Mouse (Mus musculus) hindbrain, embryonic 14.5 days (tissue): ENCODE measurements at regions not wholly inside any gene's neighbourhood (a gene's known extent, or its start where the extent isn't known, plus 50 kb on each side); places are given as distances from the start of the nearest gene placed in this dataset.

Source experiments
- ATAC-seq: fragments of 200-750 bp; cut with Nextera tagmentation; 2 replicates; pipeline ENCODE4 v1.8.0; 2017; ENCODE audit warnings: moderate number of reproducible peaks, mild to moderate bottlenecking, moderate TSS enrichment, moderate library complexity; ENCODE audit not compliant: low FRiP score
- DNase-seq: peaks from one replicate; pipeline ENCODE4 v3.0.0-alpha.2; 2015; ENCODE audit warnings: low spot score
- H3K27ac ChIP-seq: fragments of 300-500 bp; sonication (generic); 2 replicates; pipeline ENCODE4 v1.5.1; 2014; ENCODE audit warnings: mild to moderate bottlenecking, moderate library complexity
- H3K27me3 ChIP-seq: fragments of 300-500 bp; sonication (generic); 2 replicates; pipeline ENCODE4 v1.6.1; 2014; ENCODE audit warnings: mild to moderate bottlenecking, low read length, mixed read lengths; ENCODE audit not compliant: control insufficient read depth, insufficient read depth
- H3K36me3 ChIP-seq: fragments of 300-500 bp; sonication (generic); replicated peaks from 2 replicates; pipeline ENCODE4 v1.6.1; 2014; ENCODE audit not compliant: control insufficient read depth, insufficient read depth
- H3K4me1 ChIP-seq: fragments of 300-500 bp; sonication (generic); replicated peaks from 2 replicates; pipeline ENCODE4 v1.6.1; 2014; ENCODE audit warnings: antibody characterized with exemption, low read length, mixed read lengths; ENCODE audit not compliant: control insufficient read depth, insufficient read depth
- H3K4me2 ChIP-seq: fragments of 300-500 bp; sonication (generic); replicated peaks from 2 replicates; pipeline ENCODE4 v1.6.1; 2014; ENCODE audit warnings: mild to moderate bottlenecking, moderate library complexity
- H3K4me3 ChIP-seq: fragments of 300-500 bp; sonication (generic); replicated peaks from 2 replicates; pipeline ENCODE4 v1.5.1; 2014; ENCODE audit warnings: mild to moderate bottlenecking, low read length
- H3K9ac ChIP-seq: fragments of 300-500 bp; sonication (generic); 2 replicates; pipeline ENCODE4 v1.6.1; 2014
- H3K9me3 ChIP-seq: fragments of 300-500 bp; sonication (generic); 2 replicates; pipeline ENCODE4 v1.6.1; 2016; ENCODE audit warnings: low read length; ENCODE audit not compliant: control insufficient read depth
- WGBS: fragments of 180-500 bp; shearing (Covaris S2); extraction: QIAGEN DNeasy Blood & Tissue Kit; methylation state at CpG from one replicate; pipeline ENCODE4 v1.1.7; 2014; 5-methylcytosine and 5-hydroxymethylcytosine counted together

DNA sequence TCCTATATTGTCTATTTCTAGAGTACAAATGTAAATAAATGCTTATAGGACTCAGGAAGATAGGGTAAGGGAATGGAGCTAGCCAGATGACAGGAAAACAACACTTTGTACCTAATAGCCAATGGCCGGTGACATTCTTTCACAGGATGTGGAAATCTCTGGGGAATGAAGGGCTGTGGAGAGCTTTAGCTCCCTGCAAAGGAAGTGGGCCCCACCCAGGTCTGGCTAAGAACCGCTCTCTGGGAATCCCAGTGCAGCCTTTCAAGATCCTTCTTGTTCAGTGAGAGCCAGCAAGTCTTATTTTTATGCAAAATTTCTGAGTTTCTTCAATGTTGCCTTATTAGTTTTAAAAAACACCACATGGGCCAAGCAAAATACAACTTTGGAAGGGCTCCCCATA, 54.7 kb upstream of the Pappa2 start:
- H3K9ac ChIP-seq = no peak overlapping the region
- H3K9me3 ChIP-seq = no peaks in the 10 kb centered on the region
- no peaks in the 10 kb centered on the region for H3K36me3 ChIP-seq
- H3K4me3 ChIP-seq = no peak overlapping the region
- DNase-seq = no peak
- no peak overlapping the region for H3K27ac ChIP-seq
- WGBS = 85% methylated on average over 2 of the region's 2 CpGs
- no peak for ATAC-seq
- no peaks in the 10 kb centered on the region for H3K27me3 ChIP-seq
- H3K4me1 ChIP-seq = no peaks in the 10 kb centered on the region
- H3K4me2 ChIP-seq = no peak overlapping the region

DNA sequence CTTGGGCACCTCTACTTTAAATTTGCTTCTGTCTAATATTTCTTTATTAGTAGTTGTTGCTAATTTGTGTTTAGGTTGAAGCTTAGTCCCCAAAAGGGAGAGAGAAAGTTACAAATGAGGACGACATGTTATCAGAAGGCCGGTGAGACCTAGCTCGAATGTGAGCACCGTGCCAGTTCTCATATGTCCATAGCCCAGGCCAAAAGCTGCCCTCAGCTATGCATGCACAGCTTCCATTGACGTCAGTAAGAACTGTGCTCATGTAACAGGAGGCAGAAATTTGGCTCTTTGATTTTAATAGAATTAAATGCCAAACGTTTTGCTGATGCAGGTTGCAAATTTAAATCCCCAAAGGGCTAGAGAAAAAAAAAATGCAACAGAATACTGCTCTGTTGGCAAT, 56.1 kb upstream of the Pappa2 start:
- Histone ChIP-seq H3K4me2 (no peak overlapping the region), H3K9me3 (no peaks in the 10 kb centered on the region), H3K4me3 (no peak overlapping the region), H3K9ac (no peak overlapping the region), H3K4me1 (no peaks in the 10 kb centered on the region), H3K27ac (no peak overlapping the region), H3K36me3 (no peaks in the 10 kb centered on the region), H3K27me3 (no peaks in the 10 kb centered on the region)
- 84% methylated on average over 6 of the region's 6 CpGs for WGBS
- ATAC-seq (no peak), DNase-seq (no peak)

DNA sequence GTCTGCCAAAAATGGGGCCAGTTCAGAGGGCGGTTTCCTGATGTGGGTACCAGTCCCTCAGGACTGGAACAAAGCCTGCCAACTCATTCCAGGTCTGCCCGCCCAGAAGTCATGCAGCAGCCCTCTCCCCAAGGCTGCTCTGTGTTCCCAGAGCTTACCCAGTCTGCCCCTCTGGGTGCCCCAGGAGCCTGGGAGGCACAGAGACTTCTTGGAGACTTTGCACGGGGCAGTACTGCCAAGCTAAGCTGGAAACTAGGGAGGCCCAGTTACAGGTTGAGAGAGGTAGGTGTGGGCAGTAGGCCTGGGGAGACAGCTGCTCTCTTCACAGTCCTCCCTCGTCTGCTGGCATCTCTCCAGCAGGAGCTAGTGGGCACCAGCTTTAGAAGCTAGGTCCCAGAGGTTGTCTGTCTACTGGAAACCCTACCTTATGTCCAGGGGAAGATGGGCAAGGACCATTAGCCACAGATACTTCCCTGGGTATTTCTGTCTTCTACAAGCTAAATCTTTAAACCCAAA, 65.6 kb upstream of the Pappa2 start:
- Histone ChIP-seq H3K4me2 (no peak overlapping the region), H3K9ac (no peak overlapping the region), H3K27ac (no peak overlapping the region), H3K4me1 (no peaks in the 10 kb centered on the region), H3K9me3 (no peaks in the 10 kb centered on the region), H3K27me3 (no peaks in the 10 kb centered on the region), H3K36me3 (no peaks in the 10 kb centered on the region), H3K4me3 (no peak overlapping the region)
- no peak for DNase-seq
- WGBS = 79% methylated on average over 4 of the region's 4 CpGs
- no peak for ATAC-seq

DNA sequence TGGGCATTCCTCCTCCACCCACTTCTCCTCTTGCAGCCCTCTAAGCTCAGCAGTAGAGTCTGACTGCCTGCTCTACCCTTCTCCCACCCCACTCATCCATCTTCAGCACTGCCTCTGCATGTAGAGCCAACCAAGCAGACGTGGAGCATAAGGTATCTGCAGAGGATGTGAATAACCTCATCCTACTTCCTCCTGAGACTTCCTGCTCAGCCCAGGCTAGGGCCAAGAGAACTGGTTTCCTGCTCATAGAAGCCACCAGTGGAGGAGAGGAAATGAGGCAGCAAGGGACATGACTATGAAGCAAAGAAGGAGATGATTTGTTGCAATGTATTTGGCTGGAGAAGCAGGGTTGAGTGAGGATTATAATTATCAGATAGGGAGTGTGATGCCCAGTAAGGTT, 84.7 kb upstream of the Pappa2 start:
- DNase-seq (no peak), ATAC-seq (no peak)
- no peak overlapping the region for H3K4me2 ChIP-seq
- H3K4me3 ChIP-seq = no peak overlapping the region
- no peaks in the 10 kb centered on the region for H3K36me3 ChIP-seq
- H3K9me3 ChIP-seq = no peaks in the 10 kb centered on the region
- WGBS = 73% methylated on average over 1 of the region's 1 CpGs
- H3K9ac ChIP-seq = no peak overlapping the region
- H3K4me1 ChIP-seq = no peaks in the 10 kb centered on the region
- no peaks in the 10 kb centered on the region for H3K27me3 ChIP-seq
- H3K27ac ChIP-seq = no peak overlapping the region

DNA sequence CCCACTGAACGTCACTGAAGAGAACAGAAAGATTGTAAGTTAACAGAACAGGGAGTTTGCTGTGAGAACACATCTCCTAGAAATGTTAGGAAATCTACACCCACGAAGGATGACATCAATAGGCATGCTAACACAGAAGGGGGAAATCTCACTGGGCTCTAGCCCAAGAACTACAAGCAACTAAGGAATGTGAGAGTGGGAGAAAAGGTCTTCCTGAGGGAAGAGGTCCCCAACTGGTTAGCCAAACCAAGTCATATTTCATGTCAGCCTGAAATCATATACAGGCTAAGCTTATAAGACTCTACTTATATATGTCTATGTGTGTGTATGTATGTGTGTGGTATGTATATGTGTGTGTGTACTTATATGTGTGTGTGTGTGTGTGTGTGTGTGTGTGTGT, 118.9 kb upstream of the Pappa2 start:
- H3K27ac ChIP-seq = no peak overlapping the region
- no peak overlapping the region for H3K4me3 ChIP-seq
- 79% methylated on average over 2 of the region's 2 CpGs for WGBS

DNA sequence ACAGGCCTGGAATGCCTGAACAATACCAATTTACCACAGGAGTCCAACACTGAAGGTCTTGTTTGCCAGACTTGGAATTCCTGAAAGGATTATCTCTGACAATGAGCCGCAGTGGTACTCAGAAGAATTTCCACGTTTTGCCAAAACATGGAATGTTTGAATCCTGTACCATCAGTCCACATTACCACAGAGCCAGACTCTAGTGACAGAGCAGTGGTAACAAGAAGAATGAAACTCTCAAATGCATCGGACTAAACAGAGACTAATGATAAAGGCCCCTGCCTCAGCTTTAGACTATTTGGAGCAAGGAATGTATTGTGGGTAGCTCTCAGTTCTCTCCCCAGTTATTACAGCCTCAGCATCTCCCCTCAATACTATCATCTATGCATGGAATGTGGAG, 109.9 kb upstream of the Cop1 start:
- H3K27me3 ChIP-seq = no peaks in the 10 kb centered on the region
- H3K9me3 ChIP-seq = no peaks in the 10 kb centered on the region
- H3K9ac ChIP-seq = no peak overlapping the region
- H3K4me3 ChIP-seq = no peak overlapping the region
- H3K27ac ChIP-seq = no peak overlapping the region
- 78% methylated on average over 3 of the region's 3 CpGs for WGBS
- DNase-seq = no peak
- ATAC-seq = no peak
- no peak overlapping the region for H3K4me2 ChIP-seq
- H3K4me1 ChIP-seq = no peaks in the 10 kb centered on the region
- H3K36me3 ChIP-seq = no peaks in the 10 kb centered on the region

More for the DNA sequence above, 118.9 kb upstream of the Pappa2 start:
- no peaks in the 10 kb centered on the region for H3K4me1 ChIP-seq
- ATAC-seq (no peak), DNase-seq (no peak)
- H3K36me3 ChIP-seq = no peaks in the 10 kb centered on the region
- H3K27me3 ChIP-seq = no peaks in the 10 kb centered on the region
- H3K9ac ChIP-seq = no peak overlapping the region
- H3K4me2 ChIP-seq = no peak overlapping the region
- H3K9me3 ChIP-seq = no peaks in the 10 kb centered on the region

DNA sequence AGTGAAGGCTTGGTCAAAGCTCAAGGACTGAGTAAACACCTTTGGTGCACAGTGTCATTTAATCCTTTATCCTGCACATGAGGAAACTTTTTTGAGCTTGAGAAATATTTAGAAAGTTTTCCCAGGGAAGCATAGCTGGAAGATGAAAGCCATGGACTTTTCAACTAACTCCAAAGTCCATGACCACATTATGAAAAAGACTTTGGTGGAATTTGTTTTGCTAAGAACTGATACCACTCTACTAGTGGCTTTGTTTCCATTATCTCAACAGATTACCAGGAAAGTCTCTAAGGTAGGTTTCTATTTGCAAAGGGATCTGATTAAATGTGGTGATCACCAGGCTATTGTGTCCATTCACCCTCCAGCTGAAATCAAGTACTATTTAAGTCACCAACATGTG, 107.2 kb upstream of the Cop1 start:
- Histone ChIP-seq H3K9ac (no peak overlapping the region), H3K27ac (no peak overlapping the region), H3K9me3 (no peaks in the 10 kb centered on the region), H3K4me3 (no peak overlapping the region), H3K27me3 (no peaks in the 10 kb centered on the region), H3K4me1 (no peaks in the 10 kb centered on the region), H3K36me3 (no peaks in the 10 kb centered on the region), H3K4me2 (no peak overlapping the region)
- no peak for DNase-seq
- no peak for ATAC-seq

DNA sequence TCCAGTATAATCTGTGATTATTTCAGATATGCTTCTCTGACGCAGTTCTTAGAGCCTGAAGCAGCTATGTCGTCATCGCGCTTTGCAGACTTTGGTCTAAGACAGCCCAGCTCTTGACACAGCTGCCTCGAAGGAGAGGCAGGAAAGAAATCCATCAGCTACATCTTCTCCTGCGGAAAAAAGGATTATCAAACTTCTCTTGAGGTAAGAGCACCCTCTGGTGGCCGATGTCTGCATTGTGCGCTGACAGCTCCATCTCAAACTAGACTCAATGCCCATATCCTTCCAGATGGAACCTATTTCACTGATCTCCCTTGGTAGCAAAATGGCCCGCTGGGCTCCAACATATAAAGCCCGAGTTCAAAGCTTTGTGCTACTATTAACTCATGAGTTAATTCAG, 96.8 kb upstream of the Cop1 start:
- Histone ChIP-seq H3K27me3 (no peaks in the 10 kb centered on the region), H3K27ac (no peak overlapping the region), H3K4me3 (no peak overlapping the region), H3K9me3 (peaks cover 4% of the 10 kb centered on the region; the same call in 1 of the 2 replicates), H3K4me1 (no peaks in the 10 kb centered on the region), H3K9ac (no peak overlapping the region), H3K36me3 (no peaks in the 10 kb centered on the region), H3K4me2 (peak overlapping the region; percentile 36)
- DNase-seq (peak; percentile 93), ATAC-seq (peak; percentile 80; the same call in 1 of the 2 replicates)
- 13% methylated on average over 10 of the region's 10 CpGs for WGBS

DNA sequence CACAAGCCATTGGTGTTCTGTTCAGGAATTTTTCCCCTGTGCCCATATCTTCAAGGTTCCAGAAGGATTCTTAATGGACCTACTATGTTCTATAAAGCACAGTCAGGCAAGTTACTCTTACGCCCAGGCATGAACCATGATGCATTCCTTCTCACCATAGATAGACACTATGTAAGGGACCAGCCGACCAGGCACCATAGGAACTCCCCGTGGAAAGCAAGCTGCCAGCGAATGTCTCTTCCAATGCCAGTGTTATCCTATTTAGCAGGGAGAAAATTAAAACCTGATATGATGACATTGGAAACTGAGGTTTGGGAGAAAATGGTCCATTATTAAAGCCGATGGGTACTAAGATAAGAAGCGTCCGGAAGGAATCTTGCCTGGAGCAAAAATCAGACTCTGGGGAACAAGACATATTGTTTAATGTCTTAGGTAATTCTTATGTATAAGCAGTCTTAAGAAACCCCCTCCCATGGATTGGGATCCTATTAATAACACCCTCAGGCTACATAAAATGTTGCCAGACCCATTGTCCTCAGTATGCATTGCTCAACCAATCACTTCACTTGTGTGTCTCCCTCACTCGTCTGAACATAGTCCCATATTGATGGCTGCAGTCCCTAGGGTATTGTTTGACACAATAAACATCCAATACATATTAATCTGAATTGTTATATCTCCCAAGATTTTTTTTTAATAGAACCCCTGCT, 84.2 kb upstream of the Cop1 start:
- peak overlapping the region; percentile 49 for H3K27ac ChIP-seq
- H3K4me3 ChIP-seq = no peak overlapping the region
- H3K27me3 ChIP-seq = no peaks in the 10 kb centered on the region
- H3K4me2 ChIP-seq = peak overlapping the region; percentile 27
- no peaks in the 10 kb centered on the region; the same call in 1 of the 2 replicates for H3K4me1 ChIP-seq
- no peaks in the 10 kb centered on the region for H3K36me3 ChIP-seq
- 62% methylated on average over 8 of the region's 8 CpGs for WGBS
- ATAC-seq (peak; percentile 79), DNase-seq (peak; percentile 50)
- H3K9ac ChIP-seq = no peak overlapping the region
- no peaks in the 10 kb centered on the region for H3K9me3 ChIP-seq
